Mouse (Mus musculus) hindbrain, embryonic 16.5 days (tissue): ENCODE results near the gene Furin. TPM values are rescaled to one million over a fixed set of nuclear protein-coding genes. Genes with fewer than 3 reads are reported as not detected.

ENCODE experiments used
- ATAC-seq: fragments of 200-750 bp; cut with Nextera tagmentation; 2 replicates; pipeline ENCODE4 v1.8.0; 2017; ENCODE audit warnings: moderate TSS enrichment, moderate library complexity
- H3K27ac ChIP-seq: fragments of 300-500 bp; sonication (generic); 2 replicates; pipeline ENCODE4 v1.5.1; 2014; ENCODE audit warnings: low read depth, mild to moderate bottlenecking, control low read depth, low read length, moderate library complexity
- H3K27me3 ChIP-seq: fragments of 300-500 bp; sonication (generic); replicated peaks from 2 replicates; pipeline ENCODE4 v1.6.1; 2014; ENCODE audit warnings: low read length; ENCODE audit not compliant: control insufficient read depth, insufficient read depth
- H3K36me3 ChIP-seq: fragments of 300-500 bp; sonication (generic); 2 replicates; pipeline ENCODE4 v1.6.1; 2014; ENCODE audit warnings: mild to moderate bottlenecking, low read length, moderate library complexity, mixed read lengths; ENCODE audit not compliant: control insufficient read depth, insufficient read depth
- H3K4me1 ChIP-seq: fragments of 300-500 bp; sonication (generic); 2 replicates; pipeline ENCODE4 v1.6.1; 2014; ENCODE audit warnings: low read depth, low read length; ENCODE audit not compliant: control insufficient read depth, insufficient read depth
- H3K4me2 ChIP-seq: fragments of 300-500 bp; sonication (generic); 2 replicates; pipeline ENCODE4 v1.6.1; 2014; ENCODE audit warnings: mild to moderate bottlenecking, low read length, control low read depth, moderate library complexity
- H3K4me3 ChIP-seq: fragments of 300-500 bp; sonication (generic); 2 replicates; pipeline ENCODE4 v1.5.1; 2014; ENCODE audit warnings: mild to moderate bottlenecking, low read length, control low read depth, moderate library complexity
- H3K9ac ChIP-seq: fragments of 300-500 bp; sonication (generic); 2 replicates; pipeline ENCODE4 v1.6.1; 2014; ENCODE audit warnings: low read depth, mild to moderate bottlenecking, control low read depth, low read length, moderate library complexity
- H3K9me3 ChIP-seq: fragments of 300-500 bp; sonication (generic); 2 replicates; pipeline ENCODE4 v1.6.1; 2014; ENCODE audit warnings: mild to moderate bottlenecking, low read length, moderate library complexity; ENCODE audit not compliant: control insufficient read depth
- WGBS: fragments of 180-500 bp; shearing (Covaris S2); extraction: QIAGEN DNeasy Blood & Tissue Kit; methylation state at CpG from one replicate; pipeline ENCODE4 v1.1.7; 2014; 5-methylcytosine and 5-hydroxymethylcytosine counted together
- polyA plus RNA-seq: library from polyadenylated mRNA; unstranded; fragments of >200 nt; fragmentation: Nextera tagmentation; extraction: Ambion mirVana; gene quantifications from 2 replicates; pipeline ENCODE4 v1.2.1, GENCODE M21; 2015

The Furin gene
- polyA plus RNA-seq, 1 experiment from 2014 or later: 3.9 TPM

- H3K9me3 ChIP-seq: no peaks in the 10 kb centered on the region
- no peaks in the 10 kb centered on the region; the same call in 1 of the 2 replicates for H3K4me1 ChIP-seq
- WGBS: 91% methylated on average over 7 of the region's 7 CpGs
- H3K27me3 ChIP-seq: no peaks in the 10 kb centered on the region
- no peak overlapping the region for H3K27ac ChIP-seq
- H3K36me3 ChIP-seq: no peaks in the 10 kb centered on the region
- no peak overlapping the region for H3K4me3 ChIP-seq
- no peak for ATAC-seq
- no peak overlapping the region for H3K4me2 ChIP-seq
- no peak overlapping the region for H3K9ac ChIP-seq
These were observed 31.3 kb upstream of the Furin start for GRCm38 (mm10) chr7:80436571-80436970.

DNA sequence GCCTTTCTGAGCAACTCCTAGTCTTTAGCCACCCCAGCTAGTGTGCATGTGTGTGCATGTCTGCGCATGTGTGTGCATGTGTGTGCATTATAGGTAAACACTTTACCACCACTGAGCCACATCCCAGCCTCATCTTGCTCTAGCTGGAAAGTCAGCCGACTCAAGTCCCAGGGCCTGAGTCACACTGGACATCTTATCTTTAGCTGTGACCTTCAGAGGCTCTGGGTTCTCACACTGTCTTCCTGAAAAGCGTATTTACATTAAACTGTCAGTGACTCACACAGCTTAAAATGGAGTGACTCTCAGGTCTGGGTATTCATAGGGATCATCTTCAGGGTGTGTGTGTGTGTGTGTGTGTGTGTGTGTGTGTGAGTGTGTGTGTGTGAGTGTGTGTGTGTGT lies 30.4 kb upstream of the Furin start:
- Histone ChIP-seq H3K27me3 (no peaks in the 10 kb centered on the region), H3K9me3 (no peaks in the 10 kb centered on the region), H3K27ac (no peak overlapping the region), H3K4me2 (no peak overlapping the region), H3K36me3 (no peaks in the 10 kb centered on the region), H3K4me1 (no peaks in the 10 kb centered on the region; the same call in 1 of the 2 replicates), H3K9ac (no peak overlapping the region), H3K4me3 (no peak overlapping the region)
- WGBS: 86% methylated on average over 3 of the region's 3 CpGs
- no peak for ATAC-seq

GRCm38 (mm10) chr7:80429661-80430060 lies 24.4 kb upstream of the Furin start:
- ATAC-seq: no peak
- Histone ChIP-seq H3K9me3 (no peaks in the 10 kb centered on the region), H3K4me2 (no peak overlapping the region), H3K36me3 (no peaks in the 10 kb centered on the region), H3K27ac (no peak overlapping the region), H3K27me3 (no peaks in the 10 kb centered on the region), H3K4me1 (no peaks in the 10 kb centered on the region), H3K4me3 (no peak overlapping the region), H3K9ac (no peak overlapping the region)
- 88% methylated on average over 12 of the region's 12 CpGs for WGBS

DNA sequence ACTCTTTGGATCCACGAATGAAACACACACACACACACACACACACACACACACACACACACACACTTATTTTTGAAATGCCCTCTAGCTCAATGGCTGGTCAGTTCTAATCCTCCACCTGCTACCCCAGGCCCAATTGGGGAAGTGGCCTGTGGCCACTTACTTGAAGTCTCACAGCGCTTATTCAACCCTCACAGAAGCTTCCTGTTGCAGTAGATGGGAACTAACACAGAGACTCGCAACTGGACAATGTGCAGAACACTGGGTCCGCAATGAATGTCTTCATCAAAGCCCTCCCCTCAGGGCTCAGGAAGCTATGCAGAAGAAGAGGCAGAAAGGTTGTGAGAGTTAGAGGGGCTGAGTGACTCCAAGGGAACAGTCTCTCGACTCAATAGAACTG lies 22.5 kb upstream of the Furin start:
- no peaks in the 10 kb centered on the region for H3K27me3 ChIP-seq
- no peak overlapping the region for H3K27ac ChIP-seq
- no peak overlapping the region for H3K4me3 ChIP-seq
- H3K9ac ChIP-seq: no peak overlapping the region
- ATAC-seq: no peak
- 87% methylated on average over 5 of the region's 5 CpGs for WGBS
- H3K36me3 ChIP-seq: no peaks in the 10 kb centered on the region
- H3K4me2 ChIP-seq: no peak overlapping the region
- no peaks in the 10 kb centered on the region for H3K4me1 ChIP-seq
- no peaks in the 10 kb centered on the region for H3K9me3 ChIP-seq

- ATAC-seq: no peak
- 70% methylated on average over 7 of the region's 7 CpGs for WGBS
- Histone ChIP-seq H3K4me3 (no peak overlapping the region), H3K27ac (no peak overlapping the region), H3K9me3 (no peaks in the 10 kb centered on the region), H3K4me2 (no peak overlapping the region), H3K9ac (no peak overlapping the region), H3K27me3 (no peaks in the 10 kb centered on the region), H3K4me1 (no peaks in the 10 kb centered on the region), H3K36me3 (no peaks in the 10 kb centered on the region)
These were observed 21.1 kb upstream of the Furin start for GRCm38 (mm10) chr7:80426363-80426762.

DNA sequence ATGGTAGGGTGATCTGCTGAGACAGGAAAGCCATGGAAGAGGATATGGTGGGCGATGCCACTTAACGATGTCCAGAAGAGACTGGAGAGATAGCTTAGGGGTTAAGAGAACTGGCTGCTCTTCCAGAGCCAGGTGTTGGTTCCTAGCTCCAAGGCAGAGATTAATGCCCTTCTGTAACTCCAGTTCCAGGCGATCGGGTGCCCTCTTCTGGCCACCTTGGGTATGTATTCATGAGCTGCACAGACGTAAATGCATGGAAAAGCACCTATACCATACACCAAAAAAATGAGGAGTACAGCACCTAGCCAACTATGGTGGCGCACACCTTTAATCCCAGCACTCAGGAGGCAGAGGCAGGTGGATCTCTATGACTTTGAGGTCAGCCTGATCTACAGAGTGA lies 19.5 kb upstream of the Furin start:
- H3K36me3 ChIP-seq: no peaks in the 10 kb centered on the region
- no peaks in the 10 kb centered on the region for H3K27me3 ChIP-seq
- no peaks in the 10 kb centered on the region for H3K9me3 ChIP-seq
- H3K4me3 ChIP-seq: no peak overlapping the region
- H3K9ac ChIP-seq: no peak overlapping the region
- no peak overlapping the region for H3K4me2 ChIP-seq
- ATAC-seq: no peak
- WGBS: 76% methylated on average over 6 of the region's 6 CpGs
- H3K27ac ChIP-seq: no peak overlapping the region
- H3K4me1 ChIP-seq: no peaks in the 10 kb centered on the region

- Histone ChIP-seq H3K4me3 (no peak overlapping the region), H3K36me3 (no peaks in the 10 kb centered on the region), H3K27me3 (no peaks in the 10 kb centered on the region), H3K9ac (0 out of 2 replicates have a peak overlapping the region, but pooled peaks have one; percentile 14), H3K4me1 (no peaks in the 10 kb centered on the region), H3K27ac (no peak overlapping the region), H3K4me2 (peak overlapping the region; percentile 24; the same call in 1 of the 2 replicates), H3K9me3 (no peaks in the 10 kb centered on the region)
- no peak for ATAC-seq
- WGBS: 26% methylated on average over 20 of the region's 20 CpGs
These were observed 17.7 kb upstream of the Furin start for GRCm38 (mm10) chr7:80422759-80423480.

DNA sequence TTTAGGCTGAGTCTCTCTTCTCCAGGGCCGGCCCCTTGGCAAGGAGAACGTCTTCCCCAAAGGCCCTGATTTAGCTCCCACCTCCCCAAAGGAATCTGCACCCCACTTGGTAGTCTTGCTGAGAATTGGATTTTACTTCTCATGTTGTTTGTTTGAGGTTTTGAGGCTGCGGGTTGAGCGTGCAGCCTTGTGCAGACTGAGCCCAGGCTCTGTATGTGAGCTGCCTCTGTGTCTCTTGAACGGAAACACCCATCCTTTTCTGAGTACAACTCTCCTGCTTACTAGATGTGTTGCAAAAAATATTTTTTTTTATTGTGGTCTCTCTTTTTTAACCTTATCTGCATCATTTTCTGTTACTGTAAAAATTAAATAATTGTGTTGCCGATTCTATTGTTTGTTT lies 16.3 kb upstream of the Furin start:
- 91% methylated on average over 6 of the region's 6 CpGs for WGBS
- no peak overlapping the region for H3K27ac ChIP-seq
- H3K4me1 ChIP-seq: no peaks in the 10 kb centered on the region
- no peak overlapping the region for H3K4me3 ChIP-seq
- ATAC-seq: no peak
- no peaks in the 10 kb centered on the region for H3K27me3 ChIP-seq
- H3K4me2 ChIP-seq: no peak overlapping the region
- H3K9me3 ChIP-seq: no peaks in the 10 kb centered on the region
- no peaks in the 10 kb centered on the region for H3K36me3 ChIP-seq
- no peak overlapping the region for H3K9ac ChIP-seq

DNA sequence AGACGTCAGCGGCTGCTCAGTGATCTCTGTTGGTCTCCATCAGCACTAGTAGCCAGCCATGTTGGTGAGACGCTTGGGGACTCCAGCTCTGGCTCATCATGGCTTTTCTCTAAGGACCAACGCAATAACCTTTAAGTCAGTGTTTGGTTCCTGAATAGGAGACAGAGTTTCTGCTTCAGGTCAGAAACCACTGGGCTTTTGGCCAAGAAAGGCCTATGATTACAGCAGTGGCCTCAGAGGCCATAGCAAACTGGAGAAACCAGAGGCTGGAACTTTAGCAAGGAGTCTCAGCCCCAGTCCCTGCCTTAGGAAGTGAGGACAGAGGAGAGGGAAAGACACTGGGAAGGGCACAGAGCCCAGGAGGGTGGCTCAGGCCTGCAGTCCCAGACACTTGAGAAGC lies 15.3 kb upstream of the Furin start:
- Histone ChIP-seq H3K27me3 (no peaks in the 10 kb centered on the region), H3K4me2 (no peak overlapping the region), H3K36me3 (no peaks in the 10 kb centered on the region), H3K9ac (no peak overlapping the region), H3K27ac (no peak overlapping the region), H3K9me3 (no peaks in the 10 kb centered on the region), H3K4me1 (no peaks in the 10 kb centered on the region), H3K4me3 (no peak overlapping the region)
- 79% methylated on average over 4 of the region's 4 CpGs for WGBS
- no peak for ATAC-seq
